Mouse (Mus musculus) limb, embryonic 12.5 days (tissue): Measurements from ENCODE around the gene Cdc42ep4. TPM values are rescaled to one million over a fixed set of nuclear protein-coding genes. Genes with fewer than 3 reads are reported as not detected.
A peak's percentile ranks its signal among the peaks of the same experiment; 100 is the strongest.

Experiments
- ATAC-seq: fragments of 200-750 bp; cut with Nextera tagmentation; 2 replicates; pipeline ENCODE4 v1.8.0; 2017; ENCODE audit warnings: low read depth, moderate TSS enrichment; ENCODE audit not compliant: insufficient number of reproducible peaks, insufficient read depth, low FRiP score, low TSS enrichment
- H3K27ac ChIP-seq: fragments of 300-500 bp; sonication (generic); 2 replicates; pipeline ENCODE4 v1.5.1; 2016; ENCODE audit warnings: mild to moderate bottlenecking, moderate library complexity
- H3K27me3 ChIP-seq: fragments of 300-500 bp; sonication (generic); 2 replicates; pipeline ENCODE4 v1.6.1; 2016; ENCODE audit warnings: mild to moderate bottlenecking, moderate library complexity
- H3K36me3 ChIP-seq: fragments of 300-500 bp; sonication (generic); 2 replicates; pipeline ENCODE4 v1.6.1; 2016; ENCODE audit warnings: mild to moderate bottlenecking, moderate library complexity
- H3K4me1 ChIP-seq: fragments of 300-500 bp; sonication (generic); replicated peaks from 2 replicates; pipeline ENCODE4 v1.6.1; 2016
- H3K4me2 ChIP-seq: fragments of 300-500 bp; sonication (generic); 2 replicates; pipeline ENCODE4 v1.6.1; 2016; ENCODE audit warnings: mild to moderate bottlenecking, moderate library complexity
- H3K4me3 ChIP-seq: fragments of 300-500 bp; sonication (generic); replicated peaks from 2 replicates; pipeline ENCODE4 v1.5.1; 2016; ENCODE audit warnings: mild to moderate bottlenecking
- H3K9ac ChIP-seq: fragments of 300-500 bp; sonication (generic); replicated peaks from 2 replicates; pipeline ENCODE4 v1.6.1; 2016; ENCODE audit warnings: mild to moderate bottlenecking, moderate library complexity
- H3K9me3 ChIP-seq: fragments of 300-500 bp; sonication (generic); 2 replicates; pipeline ENCODE4 v1.6.1; 2016; ENCODE audit warnings: mild to moderate bottlenecking, moderate library complexity
- WGBS: fragments of 180-500 bp; shearing (Covaris S2); methylation state at CpG from one replicate; pipeline ENCODE4 v1.1.7; 2016; 5-methylcytosine and 5-hydroxymethylcytosine counted together
- polyA plus RNA-seq: library from polyadenylated mRNA; unstranded; fragments of >200 nt; fragmentation: Nextera tagmentation; extraction: Ambion mirVana; gene quantifications from 2 replicates; pipeline ENCODE4 v1.2.1, GENCODE M21; 2016

Gene Cdc42ep4
- polyA plus RNA-seq, 1 experiment from 2014 or later: 119 TPM

- Histone ChIP-seq H3K27me3 (no peaks in the 10 kb centered on the region; the same call in 1 of the 2 replicates), H3K9ac (no peak overlapping the region), H3K4me1 (peaks cover 30% of the 10 kb centered on the region), H3K36me3 (no peaks in the 10 kb centered on the region), H3K4me2 (no peak overlapping the region), H3K4me3 (no peak overlapping the region), H3K9me3 (no peaks in the 10 kb centered on the region), H3K27ac (no peak overlapping the region)
- WGBS: 91% methylated on average over 5 of the region's 5 CpGs
- no peak for ATAC-seq
These were observed 7.2 kb upstream of the Cdc42ep4 start for GRCm38 (mm10) chr11:113758851-113759250.

DNA sequence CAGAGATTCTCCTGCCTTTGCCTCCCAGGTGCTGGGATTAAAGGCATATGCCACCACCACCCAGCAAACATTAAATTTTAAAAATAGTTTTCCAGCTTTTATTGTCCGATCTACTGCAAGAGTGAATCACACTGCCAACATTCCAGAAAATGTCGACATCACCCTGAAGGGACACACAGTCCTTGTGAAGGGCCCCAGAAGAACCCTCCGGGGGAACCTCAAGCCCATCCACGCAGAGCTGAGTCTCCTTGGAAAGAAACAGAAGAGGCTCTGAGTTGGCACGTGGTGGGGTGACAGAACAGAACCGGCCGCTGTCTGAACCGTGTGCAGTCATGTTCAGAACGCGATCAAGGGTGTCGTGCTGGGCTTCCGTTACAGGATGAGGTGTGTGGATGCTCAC is 4.9 kb upstream of the Cdc42ep4 start:
- Histone ChIP-seq H3K4me3 (no peak overlapping the region), H3K27ac (no peak overlapping the region), H3K27me3 (no peaks in the 10 kb centered on the region; the same call in 1 of the 2 replicates), H3K9ac (no peak overlapping the region), H3K9me3 (no peaks in the 10 kb centered on the region), H3K36me3 (no peaks in the 10 kb centered on the region), H3K4me1 (peaks cover 27% of the 10 kb centered on the region), H3K4me2 (no peak overlapping the region)
- ATAC-seq: no peak
- 94% methylated on average over 12 of the region's 12 CpGs for WGBS

- H3K4me2 ChIP-seq: no peak overlapping the region
- no peaks in the 10 kb centered on the region for H3K36me3 ChIP-seq
- H3K9ac ChIP-seq: no peak overlapping the region
- no peak overlapping the region for H3K27ac ChIP-seq
- whole genome bisulfite sequencing: 91% methylated on average over 14 of the region's 14 CpGs
- H3K27me3 ChIP-seq: no peaks in the 10 kb centered on the region; the same call in 1 of the 2 replicates
- no peak overlapping the region for H3K4me3 ChIP-seq
- ATAC-seq: no peak
- peaks cover 26% of the 10 kb centered on the region for H3K4me1 ChIP-seq
- H3K9me3 ChIP-seq: no peaks in the 10 kb centered on the region
These were observed 4.2 kb upstream of the Cdc42ep4 start for GRCm38 (mm10) chr11:113755878-113756277.

GRCm38 (mm10) chr11:113754845-113755244 is 3.2 kb upstream of the Cdc42ep4 start:
- no peaks in the 10 kb centered on the region for H3K36me3 ChIP-seq
- no peak overlapping the region for H3K4me2 ChIP-seq
- 13% methylated on average over 9 of the region's 9 CpGs for WGBS
- H3K4me3 ChIP-seq: no peak overlapping the region
- no peaks in the 10 kb centered on the region for H3K9me3 ChIP-seq
- no peak overlapping the region for H3K9ac ChIP-seq
- no peak for ATAC-seq
- H3K27ac ChIP-seq: no peak overlapping the region
- no peaks in the 10 kb centered on the region; the same call in 1 of the 2 replicates for H3K27me3 ChIP-seq
- H3K4me1 ChIP-seq: peaks cover 26% of the 10 kb centered on the region

GRCm38 (mm10) chr11:113752685-113753430 is 1.2 kb upstream of the Cdc42ep4 start:
- H3K4me3 ChIP-seq: no peak overlapping the region
- H3K27me3 ChIP-seq: no peaks in the 10 kb centered on the region; the same call in 1 of the 2 replicates
- peaks cover 11% of the 10 kb centered on the region; the same call in 1 of the 2 replicates for H3K36me3 ChIP-seq
- no peak overlapping the region for H3K9ac ChIP-seq
- peak overlapping the region; percentile 98; the same call in 1 of the 2 replicates for H3K27ac ChIP-seq
- WGBS: 93% methylated on average over 10 of the region's 10 CpGs
- peaks cover 40% of the 10 kb centered on the region for H3K4me1 ChIP-seq
- peak overlapping the region; percentile 93; the same call in 1 of the 2 replicates for H3K4me2 ChIP-seq
- no peaks in the 10 kb centered on the region for H3K9me3 ChIP-seq
- ATAC-seq: no peak

GRCm38 (mm10) chr11:113752158-113752661 is 529 bp upstream of the Cdc42ep4 start:
- Histone ChIP-seq H3K4me1 (peaks cover 47% of the 10 kb centered on the region), H3K4me2 (peak overlapping the region; percentile 93), H3K9ac (peak overlapping the region; percentile 92), H3K9me3 (no peaks in the 10 kb centered on the region), H3K4me3 (peak overlapping the region; percentile 90), H3K36me3 (peaks cover 17% of the 10 kb centered on the region; the same call in 1 of the 2 replicates), H3K27ac (peak overlapping the region; percentile 98), H3K27me3 (no peaks in the 10 kb centered on the region; the same call in 1 of the 2 replicates)
- no peak; the same call in 1 of the 2 replicates for ATAC-seq
- WGBS: 13% methylated on average over 15 of the region's 15 CpGs

DNA sequence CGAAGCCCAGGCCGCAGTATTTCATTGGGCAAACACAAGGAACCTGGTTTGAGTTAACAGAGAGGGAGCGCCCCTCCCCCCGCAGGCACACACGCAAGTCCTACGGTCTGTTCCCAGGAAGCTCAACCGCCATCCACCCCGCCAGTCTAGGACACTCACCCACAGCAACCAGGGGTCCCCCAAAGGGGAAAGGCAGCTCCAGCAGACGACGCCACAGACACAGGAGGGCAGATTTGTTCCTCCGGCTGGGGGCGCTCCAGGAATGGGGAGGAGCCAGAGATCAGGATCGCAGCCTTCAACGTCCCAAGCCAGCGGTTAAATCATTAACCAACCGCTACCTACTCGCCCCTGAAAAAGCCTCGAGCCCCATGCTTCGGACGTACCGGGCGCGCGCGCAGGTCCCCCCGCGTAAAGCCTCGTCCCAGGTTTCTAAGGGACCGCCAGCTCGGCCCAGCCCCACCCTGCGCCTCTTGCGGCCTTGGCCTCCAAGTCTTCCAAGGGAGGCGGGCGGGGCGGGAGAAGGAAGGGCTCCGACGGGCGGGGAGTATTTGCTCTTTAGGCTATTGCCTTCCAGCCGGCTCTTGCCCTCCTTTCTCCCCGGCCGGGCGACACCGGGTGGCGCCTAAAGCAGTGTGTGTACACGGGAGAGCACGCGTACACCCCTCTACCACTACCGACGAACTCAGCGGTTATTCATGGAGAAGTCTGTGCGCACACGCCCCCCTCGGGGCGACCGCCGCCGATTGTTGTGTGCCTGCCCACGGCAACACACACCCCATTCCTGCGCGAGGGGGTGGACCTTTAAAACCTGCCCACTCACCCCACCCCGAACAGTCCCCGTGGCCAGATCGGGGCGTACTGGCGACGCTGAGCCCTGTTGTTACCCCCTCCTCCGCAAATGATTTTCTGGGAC is 854 bp downstream of the Cdc42ep4 start:
- Histone ChIP-seq H3K9ac (peak overlapping the region; percentile 92), H3K27me3 (no peaks in the 10 kb centered on the region; the same call in 1 of the 2 replicates), H3K27ac (peak overlapping the region; percentile 98), H3K9me3 (no peaks in the 10 kb centered on the region), H3K4me2 (peak overlapping the region; percentile 93), H3K4me3 (peak overlapping the region; percentile 90), H3K36me3 (peaks cover 23% of the 10 kb centered on the region), H3K4me1 (peaks cover 48% of the 10 kb centered on the region)
- under 1% methylated on average over 67 of the region's 67 CpGs for whole genome bisulfite sequencing
- peak; percentile 17; the same call in 1 of the 2 replicates for ATAC-seq

DNA sequence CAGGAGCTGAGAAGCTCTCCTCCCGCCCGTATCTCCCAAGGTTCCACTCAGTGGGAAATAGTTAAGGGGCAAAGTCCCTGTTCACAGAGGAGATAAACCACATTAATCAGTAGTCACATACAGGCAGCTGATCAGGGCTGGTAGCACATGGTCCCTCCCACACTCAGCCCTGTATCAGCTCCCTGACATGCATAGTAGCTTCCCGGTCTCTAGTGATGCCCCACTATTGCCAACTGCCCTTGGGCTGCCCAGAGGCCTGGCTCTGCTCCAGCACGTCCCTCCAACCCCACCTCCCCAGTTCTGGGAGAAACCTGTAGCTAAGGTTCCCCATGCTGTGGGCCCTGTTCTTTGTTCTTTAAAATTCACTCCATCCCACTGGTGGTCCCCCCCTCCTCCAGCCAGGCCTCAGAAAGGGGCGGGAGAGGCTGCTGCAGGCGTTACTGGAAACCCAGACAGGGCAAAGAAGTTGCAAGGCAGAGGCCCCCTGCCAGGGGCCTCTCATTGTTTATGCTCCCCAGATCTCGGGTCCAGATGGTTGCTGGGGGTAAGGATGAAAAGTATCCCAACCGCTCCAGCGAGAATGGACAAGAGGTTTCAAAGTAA is 1.8 kb downstream of the Cdc42ep4 start:
- Histone ChIP-seq H3K4me1 (peaks cover 41% of the 10 kb centered on the region), H3K9me3 (no peaks in the 10 kb centered on the region), H3K27ac (peak overlapping the region; percentile 98), H3K9ac (peak overlapping the region; percentile 92), H3K4me2 (peak overlapping the region; percentile 93), H3K36me3 (peaks cover 32% of the 10 kb centered on the region), H3K4me3 (peak overlapping the region; percentile 90), H3K27me3 (no peaks in the 10 kb centered on the region)
- peak; percentile 35; the same call in 1 of the 2 replicates for ATAC-seq
- under 1% methylated on average over 9 of the region's 9 CpGs for WGBS

GRCm38 (mm10) chr11:113748797-113749521 is 2.7 kb downstream of the Cdc42ep4 start:
- Histone ChIP-seq H3K9ac (peak overlapping the region; percentile 92), H3K36me3 (peaks cover 40% of the 10 kb centered on the region), H3K27me3 (no peaks in the 10 kb centered on the region), H3K4me2 (peak overlapping the region; percentile 93), H3K4me3 (peak overlapping the region; percentile 90), H3K4me1 (peaks cover 32% of the 10 kb centered on the region), H3K27ac (peak overlapping the region; percentile 98), H3K9me3 (no peaks in the 10 kb centered on the region)
- WGBS: 8% methylated on average over 21 of the region's 21 CpGs
- no peak for ATAC-seq
